Mouse (Mus musculus): ENCODE data around the gene Dock11.

Dock11 gene

GRCm38 (mm10) chrX:35888087-35888895 is at the start of gene Dock11:
TSS of gene Dock11 (plus strand) at chrX:35888832.
- peak; percentile 20 for DNase-seq

DNA sequence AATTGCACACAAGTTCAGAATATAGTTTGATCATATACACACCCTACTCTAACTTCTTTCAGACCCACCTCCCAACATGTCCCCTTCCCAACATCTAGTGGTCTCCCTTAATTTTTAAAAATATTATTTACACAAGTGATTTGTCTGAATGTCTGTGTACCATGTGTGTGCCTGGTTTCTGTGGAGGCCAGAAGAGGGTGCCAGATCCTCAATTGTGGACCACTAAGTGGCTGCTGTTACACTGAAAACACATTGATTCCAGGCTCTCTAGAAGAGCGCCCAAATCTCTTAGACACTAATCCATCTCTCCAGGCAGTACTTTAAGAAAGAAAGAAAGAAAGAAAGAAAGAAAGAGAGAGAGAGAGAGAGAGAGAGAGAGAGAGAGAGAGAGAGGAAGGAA is 8.9 kb upstream of the Dock11 start:
- no peak for DNase-seq

GRCm38 (mm10) chrX:35888945-35889799 is 540 bp downstream of the Dock11 start:
- DNase-seq: peak; percentile 7

DNA sequence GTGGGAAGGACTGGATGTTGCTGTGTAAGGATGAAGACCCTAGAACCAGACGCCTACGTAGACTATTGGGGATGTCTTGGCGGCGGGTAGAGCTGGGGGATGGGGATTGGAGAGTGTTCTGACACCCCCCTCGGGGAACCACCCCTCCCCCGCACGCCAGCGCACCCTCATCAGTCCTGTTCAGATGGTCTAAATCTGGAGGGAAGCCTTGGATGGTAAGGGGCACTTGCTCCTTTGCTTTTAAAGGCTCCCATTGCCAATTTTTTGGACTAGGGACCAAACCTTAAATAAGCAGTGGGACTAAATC is 1.1 kb downstream of the Dock11 start:
- DNase-seq: peak; percentile 2

DNA sequence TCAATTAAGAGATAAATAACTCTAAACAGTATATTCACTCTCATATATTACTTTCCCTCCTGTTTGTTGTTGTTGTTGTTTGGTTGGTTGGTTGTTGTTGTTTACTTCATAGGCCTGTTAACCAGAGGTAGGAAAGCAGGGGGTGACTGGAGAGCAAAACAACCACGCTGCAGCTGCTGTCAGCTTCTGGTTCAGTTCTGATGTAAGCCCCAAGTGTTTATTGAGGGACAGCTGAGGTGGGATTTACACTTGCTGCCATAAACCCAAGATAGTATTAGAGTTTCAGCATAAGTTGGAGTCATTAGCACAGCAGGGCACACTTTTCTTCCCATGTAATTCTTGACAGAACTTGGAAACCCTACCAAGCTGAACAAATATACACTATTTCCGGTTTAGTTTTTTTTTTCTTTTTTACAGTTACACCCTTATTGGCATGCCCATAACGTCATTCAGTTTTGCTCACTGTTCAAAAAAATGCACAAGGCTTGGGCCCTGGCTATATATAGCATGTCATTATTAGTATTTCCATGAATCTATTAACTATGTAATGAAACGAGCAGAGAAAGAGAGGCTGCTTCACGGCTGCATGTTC is 3.0 kb downstream of the Dock11 start:
- DNase-seq: no peak

- DNase-seq: no peak
Observed at GRCm38 (mm10) chrX:35892377-35892776, 3.7 kb downstream of the Dock11 start.

DNA sequence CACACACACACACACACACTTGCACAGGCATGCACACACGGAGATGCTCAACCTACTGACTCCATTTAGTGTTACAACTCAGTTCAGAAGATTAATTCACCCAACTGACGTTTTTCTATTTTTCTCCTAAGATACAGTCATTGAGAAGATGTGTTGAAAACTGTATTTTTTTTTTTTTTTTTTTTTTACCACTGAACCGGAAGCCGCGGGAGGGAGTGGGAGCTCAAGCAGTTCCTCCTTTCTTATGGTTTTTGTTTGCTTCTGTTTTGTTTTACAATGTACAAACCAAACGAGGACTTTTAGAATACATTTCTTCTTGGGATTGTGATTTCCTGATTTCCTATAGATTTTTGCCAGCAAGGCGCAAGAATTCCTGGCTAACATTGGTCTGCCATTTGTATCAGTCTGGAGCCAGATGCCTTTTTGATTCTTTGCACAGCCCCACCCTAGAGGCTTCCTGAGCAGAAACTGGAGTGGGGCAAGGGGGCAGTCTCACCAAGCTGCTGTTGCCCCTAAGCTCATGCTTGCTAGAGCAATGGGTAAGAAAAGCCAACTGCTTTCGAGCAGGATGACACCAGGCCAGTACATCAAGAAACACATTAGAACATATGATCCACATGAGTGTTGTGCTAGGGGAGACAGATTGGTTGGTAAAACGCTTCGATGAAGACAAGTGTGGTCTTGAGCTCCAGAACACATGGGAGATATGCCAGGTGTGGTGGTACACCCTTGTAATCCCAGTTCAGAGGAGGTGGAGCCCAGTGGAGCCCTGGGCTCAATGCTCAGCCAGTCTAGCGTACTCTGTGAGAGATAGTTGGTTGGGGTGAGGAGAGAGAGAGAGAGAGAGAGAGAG is 9.2 kb downstream of the Dock11 start:
- no peak for DNase-seq

GRCm38 (mm10) chrX:35898501-35898766 is 9.8 kb downstream of the Dock11 start:
- no peak for DNase-seq

- no peak for DNase-seq
Observed at GRCm38 (mm10) chrX:35904352-35904751, 15.7 kb downstream of the Dock11 start.

DNA sequence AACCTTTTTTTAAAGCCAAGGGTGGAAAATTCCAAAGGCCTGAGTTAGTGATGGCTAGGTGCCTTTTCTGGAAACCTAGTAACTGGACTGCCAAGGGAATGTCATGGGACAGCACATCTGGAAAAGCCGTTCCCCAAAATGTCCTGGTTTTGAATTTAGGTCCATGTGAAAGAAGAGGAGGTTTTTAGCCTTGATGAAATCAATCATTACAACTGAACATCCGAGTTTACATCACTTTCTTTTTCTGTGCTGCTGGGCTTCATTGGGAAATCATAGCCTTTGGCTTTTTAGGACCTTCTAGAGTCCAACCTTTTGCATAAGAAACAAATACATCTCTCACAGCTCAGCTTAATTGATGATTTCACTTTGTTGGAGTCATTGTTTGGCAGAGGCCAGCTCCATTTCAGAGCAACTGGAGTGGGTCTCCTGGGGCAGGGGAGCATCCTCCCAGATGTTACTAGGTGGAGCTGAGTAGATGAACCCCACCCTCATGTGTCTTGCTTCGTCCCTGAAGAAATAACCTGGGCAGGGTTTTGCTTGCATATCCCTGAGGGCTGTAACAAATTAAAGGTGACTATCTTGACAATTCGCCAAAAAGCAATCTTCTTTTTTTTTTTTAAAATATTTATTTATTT is 18.2 kb downstream of the Dock11 start:
- DNase-seq: no peak

- no peak for DNase-seq
Observed at GRCm38 (mm10) chrX:35919558-35919957, 30.9 kb downstream of the Dock11 start.

- DNase-seq: no peak
Observed at GRCm38 (mm10) chrX:35920096-35920607, 31.5 kb downstream of the Dock11 start.

DNA sequence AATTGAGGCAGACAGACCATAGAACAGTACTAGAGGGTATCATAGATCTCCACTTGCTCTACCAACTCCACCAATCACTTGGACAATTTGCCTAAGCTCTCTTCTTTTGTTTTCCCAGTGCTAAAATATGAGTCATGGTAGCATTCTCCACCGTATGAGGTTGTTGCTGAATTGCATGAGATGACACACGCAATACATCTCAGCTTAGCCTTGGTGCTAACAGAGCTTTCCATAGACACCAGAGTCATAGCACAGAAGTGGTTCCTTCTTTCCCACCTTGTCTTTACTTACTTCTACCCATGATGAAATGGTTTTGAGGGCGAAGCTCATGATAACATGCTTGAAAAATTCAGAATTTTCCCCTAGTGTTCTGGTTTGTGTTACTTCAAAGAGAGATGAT is 33.3 kb downstream of the Dock11 start:
- no peak for DNase-seq

DNA sequence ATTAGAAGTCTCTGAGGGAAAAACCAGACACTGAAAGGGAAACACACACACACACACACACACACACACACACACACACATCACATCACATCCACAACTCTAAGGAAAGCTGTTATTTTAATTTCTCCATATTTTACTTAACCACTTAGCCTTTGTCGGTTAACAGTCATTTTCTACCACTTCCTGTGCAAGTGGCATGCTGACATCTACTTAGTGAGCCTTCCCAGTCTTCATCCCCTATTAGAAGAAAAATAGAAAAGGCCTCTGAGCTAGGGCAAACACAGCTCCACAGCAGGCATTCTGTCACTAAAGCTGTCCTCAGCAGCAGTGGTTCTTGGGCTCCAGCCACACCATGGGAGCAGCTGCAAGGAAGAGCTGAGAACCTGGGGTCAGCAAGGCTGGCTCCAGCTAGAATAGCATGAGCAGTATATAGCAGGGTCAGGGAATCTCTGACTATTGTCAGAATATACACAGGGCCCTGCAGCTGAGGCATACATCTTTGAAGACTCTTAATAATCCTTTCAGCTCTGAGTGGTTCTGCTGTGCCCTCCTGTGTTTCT is 36.2 kb downstream of the Dock11 start:
- DNase-seq: no peak

DNA sequence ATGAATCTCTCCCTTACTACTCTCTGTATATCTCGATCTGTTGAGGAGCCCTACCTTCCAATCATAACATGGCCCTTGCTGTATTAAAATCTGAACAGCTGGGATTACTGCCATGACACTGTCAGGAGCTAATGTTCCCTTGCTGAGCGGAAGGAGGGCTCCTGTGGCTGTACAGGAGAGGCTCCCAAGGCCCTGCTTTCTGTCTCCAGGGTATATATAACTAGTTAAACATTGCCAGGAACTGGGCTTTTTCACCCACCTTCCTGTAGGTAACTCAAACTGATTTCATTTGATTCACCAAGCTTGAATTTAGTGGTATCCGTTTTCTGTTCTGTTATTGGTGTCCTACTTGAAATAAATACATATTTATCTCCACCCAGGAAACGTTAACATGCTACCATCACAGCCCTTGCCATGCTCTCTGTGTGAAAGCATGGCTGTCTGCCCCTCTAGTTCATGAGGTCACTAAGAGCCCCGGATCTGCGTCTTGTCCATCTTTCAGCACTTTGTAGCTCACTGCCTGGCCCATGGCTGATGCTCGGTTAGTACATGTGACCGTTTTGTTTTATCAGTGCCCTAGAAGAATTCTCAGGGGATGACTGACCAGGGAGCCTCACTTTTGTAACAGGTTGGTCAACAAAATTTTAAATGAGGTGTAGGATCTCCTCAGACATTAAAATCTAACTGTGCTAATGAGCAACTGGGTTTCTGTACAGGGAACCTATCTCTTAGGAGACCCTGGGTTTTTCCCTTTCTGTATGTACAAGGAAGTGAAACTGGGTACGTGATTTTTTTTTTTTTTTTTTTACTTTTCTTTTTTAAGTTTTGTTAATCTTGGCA is 41.7 kb downstream of the Dock11 start:
- no peak for DNase-seq

GRCm38 (mm10) chrX:35930934-35931406 is 42.3 kb downstream of the Dock11 start:
- no peak for DNase-seq

DNA sequence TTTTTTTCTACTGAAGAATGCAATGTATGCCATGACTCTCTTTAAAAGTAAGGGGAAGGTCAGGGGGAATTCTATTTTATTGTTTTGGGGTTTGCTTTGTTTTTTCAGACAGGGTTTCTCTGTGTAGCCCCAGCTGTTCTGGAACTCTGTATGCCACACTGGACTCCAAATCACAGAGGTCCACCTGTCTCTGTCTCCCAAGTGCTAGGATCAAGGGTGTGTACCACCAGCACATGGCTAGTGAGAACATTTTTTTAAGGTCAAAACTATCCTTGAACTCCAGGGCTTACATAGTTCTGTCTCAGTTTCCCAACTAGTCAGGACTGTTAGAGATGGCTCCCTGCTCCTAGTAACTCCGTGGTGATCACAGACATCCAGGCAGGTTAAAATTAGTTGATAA is 43.3 kb downstream of the Dock11 start:
- no peak for DNase-seq

DNA sequence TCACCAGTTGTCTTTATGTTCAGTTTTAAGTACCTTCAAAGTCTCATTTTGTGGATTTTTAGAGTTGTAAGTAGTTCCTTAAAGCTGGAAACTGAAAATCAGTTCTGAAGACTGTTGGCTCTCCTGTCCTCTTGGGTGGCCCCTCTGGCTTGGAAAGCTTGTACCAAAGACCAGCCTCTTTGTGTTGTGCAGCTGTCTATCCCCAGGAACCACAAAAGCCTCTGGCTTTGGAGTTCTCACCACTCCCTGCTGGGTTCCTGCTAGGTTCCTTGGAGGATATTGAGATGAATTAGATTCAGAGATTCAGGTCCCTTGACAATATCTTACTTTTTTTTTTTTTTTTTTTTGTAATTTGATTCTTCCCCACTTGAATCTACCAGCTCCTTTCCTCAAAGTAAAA is 44.3 kb downstream of the Dock11 start:
- no peak for DNase-seq

- no peak for DNase-seq
Observed at GRCm38 (mm10) chrX:35938112-35938511, 49.5 kb downstream of the Dock11 start.

DNA sequence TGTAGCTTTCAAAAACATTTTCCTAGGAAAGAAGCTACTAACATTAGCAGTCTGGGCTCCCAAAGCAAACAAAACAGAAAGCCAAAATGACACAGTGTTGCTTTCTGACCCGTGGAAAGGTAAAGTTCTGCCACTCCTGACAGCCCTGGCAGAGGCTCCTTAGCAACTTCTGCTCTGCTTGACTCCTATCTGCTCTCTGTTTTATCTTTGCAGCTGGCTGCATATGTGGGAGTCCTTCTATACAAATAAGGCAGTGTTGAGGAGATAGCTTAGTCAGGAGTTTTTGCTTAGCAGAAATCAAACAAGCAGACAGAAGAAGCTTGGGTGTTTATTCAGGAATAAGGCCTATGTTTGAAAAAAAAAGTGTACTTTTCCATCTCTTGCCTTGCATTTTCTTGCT is 57.8 kb downstream of the Dock11 start:
- DNase-seq: no peak

DNA sequence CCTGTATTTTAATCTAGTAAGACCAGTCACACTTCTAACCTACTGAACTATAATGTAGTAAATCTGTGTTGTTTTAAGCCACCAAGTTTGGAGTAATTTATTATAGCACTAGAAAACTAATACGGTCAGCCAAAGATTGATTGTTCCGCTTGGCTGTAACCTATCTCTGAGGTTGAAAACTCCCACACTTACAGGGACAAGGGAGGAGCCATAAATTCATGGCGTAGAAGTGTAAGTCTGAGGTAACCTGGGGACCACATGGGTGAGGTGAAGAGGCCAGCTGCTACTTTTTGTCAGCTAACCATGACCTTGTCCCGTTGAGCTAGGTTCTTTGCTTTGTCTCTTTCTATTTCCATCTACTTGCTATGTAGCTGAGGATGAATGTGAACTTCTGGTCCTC is 61.5 kb downstream of the Dock11 start:
- no peak for DNase-seq

Measured in cerebellum, adult 8-10 months (tissue).